Mouse (Mus musculus) cerebellum, adult 2 months (tissue): Measurements from ENCODE around the gene Ndufv2.

Experiments
- CTCF ChIP-seq: fragments of 200-500 bp; IDR thresholded peaks from 2 replicates; pipeline ENCODE4 v1.5.1; 2011; ENCODE audit warnings: low read depth, mild to moderate bottlenecking, control low read depth, low read length, moderate library complexity, borderline replicate concordance; ENCODE audit not compliant: insufficient read depth
- POLR2A ChIP-seq: fragments of 200-500 bp; IDR thresholded peaks from 2 replicates; pipeline ENCODE4 v1.6.1; 2011; ENCODE audit warnings: low read length, control low read depth, borderline replicate concordance; ENCODE audit not compliant: insufficient read depth

- TF ChIP-seq CTCF: no peak
- TF ChIP-seq POLR2A: no peak
These were observed 23.9 kb downstream of the Ndufv2 start for GRCm38 (mm10) chr17:66077437-66077850.
